Mouse (Mus musculus) left cerebral cortex, adult 2 months (tissue): ENCODE measurements around the gene Mfap1a. TPM values are rescaled to one million over a fixed set of nuclear protein-coding genes. Genes with fewer than 3 reads are reported as not detected.
A peak's percentile ranks its signal among the peaks of the same experiment; 100 is the strongest.

Source experiments
- DNase-seq, 2 experiments: peaks; one replicate each; pipeline ENCODE4 v3.0.0; 2021 to 2022; ENCODE audit warnings: low spot score in 2 of 2, mixed read lengths in 1 of 2; ENCODE audit errors: extremely low spot score in 1 of 2
- H3K27ac ChIP-seq: fragments of 200-600 bp; 2 replicates; pipeline ENCODE4 v1.8.1; 2022
- H3K4me3 ChIP-seq: fragments of 200-600 bp; 2 replicates; pipeline ENCODE4 v1.8.1; 2022
- CTCF ChIP-seq: fragments of 200-600 bp; IDR thresholded peaks from 2 replicates; pipeline ENCODE4 v1.8.1; 2022; ENCODE audit warnings: antibody characterized with exemption, mild to moderate bottlenecking, moderate library complexity
- intact Hi-C: fragments of 180-260 bp; cut with DNase I; formaldehyde crosslinking; loops from one replicate; pipeline ENCODE4 v1.15.1; 2025
- microRNA-seq, 2 experiments: library from miRNA; unstranded; fragments of <30 nt; microRNA quantifications; one replicate each; pipeline ENCODE4 v1.2.0; 2021
- total RNA-seq, 2 experiments: library from RNA; stranded (reverse); gene quantifications; 2 replicates each; pipeline ENCODE4 v1.2.3; 2021

Mfap1a gene
- total RNA-seq, 2 experiments from 2014 or later = 33.3 TPM

- Histone ChIP-seq H3K27ac (no peak overlapping the region), H3K4me3 (no peak overlapping the region)
- TF ChIP-seq CTCF = no peak
- intact Hi-C loops = no loop called here
- no peak for DNase-seq
These were observed 60.0 kb downstream of the Mfap1a start for GRCm38 (mm10) chr2:121446506-121446905.

DNA sequence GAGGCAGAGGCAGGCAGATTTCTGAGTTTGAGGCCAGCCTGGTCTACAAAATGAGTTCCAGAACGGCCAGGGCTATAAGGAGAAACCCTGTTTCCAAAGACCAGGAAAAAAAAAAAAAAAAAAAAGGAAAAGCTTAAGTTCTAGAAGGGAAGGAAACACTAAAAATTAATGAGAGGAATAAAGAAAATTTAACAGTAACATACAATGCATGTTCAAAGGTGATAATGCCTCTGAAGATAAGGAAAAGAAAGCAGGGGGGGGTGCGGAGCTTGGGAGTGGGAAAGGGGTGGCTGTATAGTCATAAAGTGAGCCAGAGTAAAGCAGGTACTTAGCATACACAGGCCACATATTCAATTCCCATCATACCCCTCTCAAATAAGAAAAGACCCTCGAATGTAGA is 61.3 kb downstream of the Mfap1a start:
- DNase-seq = no peak
- intact Hi-C loops = no loop called here
- Histone ChIP-seq H3K27ac (no peak overlapping the region), H3K4me3 (no peak overlapping the region)
- TF ChIP-seq CTCF = no peak

DNA sequence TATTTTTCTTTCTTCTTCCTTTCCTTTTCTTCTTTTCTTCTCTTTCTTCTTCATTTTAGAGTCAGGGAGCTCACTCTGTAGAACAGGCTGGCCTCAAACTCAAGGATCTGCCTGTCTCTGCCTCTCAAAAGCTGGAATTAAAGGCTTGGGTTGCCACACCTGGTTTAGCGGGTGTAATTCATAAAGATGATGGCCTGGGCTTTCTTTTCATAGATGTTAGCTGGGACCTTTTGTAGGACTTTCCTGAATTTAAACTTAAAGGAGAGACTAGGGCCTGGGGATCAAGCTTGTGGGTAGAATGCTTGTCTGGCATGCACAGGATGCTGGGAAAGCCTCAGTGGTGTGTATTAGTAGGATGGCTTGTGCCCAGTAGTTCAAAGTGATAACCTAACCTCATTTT is 62.3 kb downstream of the Mfap1a start, which contains the start of gene Ell3:
Gene Ell3 (minus strand): TSS at position 101 of the 400 bp plus-strand sequence.
- DNase-seq = no peak
- intact Hi-C loops = no loop called here
- Histone ChIP-seq H3K4me3 (no peak within 1 kb of the TSS), H3K27ac (no peak within 1 kb of the TSS)
- TF ChIP-seq CTCF = no peak

GRCm38 (mm10) chr2:121443068-121443349 is 63.5 kb downstream of the Mfap1a start:
- no peak for TF ChIP-seq CTCF

GRCm38 (mm10) chr2:121442259-121443067 is 64.0 kb downstream of the Mfap1a start:
- Histone ChIP-seq H3K27ac (no peak overlapping the region), H3K4me3 (peak overlapping the region; percentile 33)
- no peak for DNase-seq
- intact Hi-C loops = no loop called here
- no peak for TF ChIP-seq CTCF

More at GRCm38 (mm10) chr2:121443068-121443349, 63.5 kb downstream of the Mfap1a start:
- Histone ChIP-seq H3K27ac (no peak overlapping the region), H3K4me3 (peak overlapping the region; percentile 33)
- DNase-seq = no peak
- intact Hi-C loops = no loop called here

Small RNA genes lying within 50 kb of the gene (microRNA-seq; reads per million reads assigned to microRNA genes)
- gene Gm22953 = 0 reads per million in 2 experiments

Other genes starting within 250 kb of the Mfap1a start
- 100 to 1,000 TPM; 148 to 170 TPM for gene Trp53bp1, start 235.3 kb downstream of the Mfap1a start, total RNA-seq
- gene Map1a, start 217.1 kb downstream of the Mfap1a start, total RNA-seq = 100 to 1,000 TPM; 610 to 673 TPM
- gene Ppip5k1, start 151.3 kb downstream of the Mfap1a start, total RNA-seq = 100 to 1,000 TPM; 134 to 136 TPM
- gene Ckmt1, start 149.0 kb downstream of the Mfap1a start, total RNA-seq = 100 to 1,000 TPM; 339 to 354 TPM
- gene Strc, start 119.5 kb downstream of the Mfap1a start, total RNA-seq = under 1 TPM; 0.11 to 0.12 TPM
- 100 to 1,000 TPM; 170 to 202 TPM for gene Pdia3, start 92.9 kb downstream of the Mfap1a start, total RNA-seq
- gene Catsper2, start 92.9 kb downstream of the Mfap1a start, total RNA-seq = 1 to 10 TPM; 3.6 to 4.2 TPM
- not detected for gene Ell3, start 62.4 kb downstream of the Mfap1a start, total RNA-seq
- gene Serf2, start 57.5 kb downstream of the Mfap1a start, total RNA-seq = 100 to 1,000 TPM; 152 to 164 TPM
- gene Hypk, start 53.4 kb downstream of the Mfap1a start, total RNA-seq = 10 to 100 TPM; 22.7 to 23.1 TPM
- gene Serinc4, start 49.9 kb downstream of the Mfap1a start, total RNA-seq = under 1 TPM; 0.21 to 0.54 TPM
- 10 to 100 TPM; 40.9 to 41.5 TPM for gene Mfap1b, start 32.6 kb downstream of the Mfap1a start, total RNA-seq
- gene Wdr76, start 58 bp upstream of the Mfap1a start, total RNA-seq = 1 to 10 TPM; 4.5 to 5.5 TPM